Mouse (Mus musculus) heart, adult 2 months (tissue): ENCODE results near the gene Podn. TPM values are rescaled to one million over a fixed set of nuclear protein-coding genes. Genes with fewer than 3 reads are reported as not detected.

ENCODE experiments used
- DNase-seq, 2 experiments: peaks; one replicate each; pipeline ENCODE4 v3.0.0; 2021
- H3K27ac ChIP-seq: fragments of 200-600 bp; 2 replicates; pipeline ENCODE4 v1.8.1; 2022
- H3K27me3 ChIP-seq: fragments of 200-500 bp; 2 replicates; pipeline ENCODE4 v1.6.1; 2012; ENCODE audit warnings: mild to moderate bottlenecking, low read length, inconsistent platforms, mixed read lengths; ENCODE audit not compliant: control insufficient read depth, insufficient read depth
- H3K36me3 ChIP-seq: fragments of 200-500 bp; 2 replicates; pipeline ENCODE4 v1.6.1; 2012; ENCODE audit warnings: low read length, inconsistent platforms; ENCODE audit not compliant: control insufficient read depth, insufficient read depth
- H3K4me1 ChIP-seq: fragments of 200-500 bp; 2 replicates; pipeline ENCODE4 v1.6.1; 2011; ENCODE audit warnings: low read length; ENCODE audit not compliant: control insufficient read depth, insufficient read depth
- H3K4me3 ChIP-seq: fragments of 200-600 bp; 2 replicates; pipeline ENCODE4 v1.8.1; 2022
- H3K79me2 ChIP-seq: fragments of 200-500 bp; replicated peaks from 2 replicates; pipeline ENCODE4 v1.6.1; 2012; ENCODE audit warnings: mild to moderate bottlenecking, inconsistent platforms, low read length, moderate library complexity, mixed read lengths; ENCODE audit not compliant: control insufficient read depth, insufficient read depth
- H3K9ac ChIP-seq: fragments of 200-500 bp; 2 replicates; pipeline ENCODE4 v1.6.1; 2012; ENCODE audit warnings: low read depth, mild to moderate bottlenecking, control low read depth, inconsistent platforms, low read length, mixed read lengths
- CTCF ChIP-seq: fragments of 200-600 bp; IDR thresholded peaks from 2 replicates; pipeline ENCODE4 v1.8.1; 2022; ENCODE audit warnings: antibody characterized with exemption, mild to moderate bottlenecking, moderate library complexity
- EP300 ChIP-seq: fragments of 200-500 bp; IDR thresholded peaks from 2 replicates; pipeline ENCODE4 v1.6.1; 2011; ENCODE audit warnings: low read depth, low read length, control low read depth; ENCODE audit not compliant: insufficient read depth
- POLR2A ChIP-seq: fragments of 200-500 bp; IDR thresholded peaks from 2 replicates; pipeline ENCODE4 v1.6.1; 2011; ENCODE audit warnings: mild to moderate bottlenecking, low read depth, low read length, control low read depth; ENCODE audit not compliant: insufficient read depth
- WGBS: fragments of 180-500 bp; shearing (Covaris S2); methylation state at CpG from one replicate; pipeline ENCODE4 v1.1.7; 2018; 5-methylcytosine and 5-hydroxymethylcytosine counted together
- intact Hi-C: fragments of 180-260 bp; cut with DNase I; formaldehyde crosslinking; loops from one replicate; pipeline ENCODE4 v1.15.1; 2025
- polyA plus RNA-seq: library from polyadenylated mRNA; depleted of rRNA; stranded (reverse); fragments of >200 nt; gene quantifications from 2 replicates; pipeline ENCODE4 v1.2.3, GENCODE M21; 2012
- total RNA-seq, 2 experiments: library from RNA; stranded (reverse); gene quantifications; 2 replicates each; pipeline ENCODE4 v1.2.3; 2021

The Podn gene
- total and polyA plus RNA-seq, 3 experiments: 17.9 to 79.6 (median 20.8) TPM

DNA sequence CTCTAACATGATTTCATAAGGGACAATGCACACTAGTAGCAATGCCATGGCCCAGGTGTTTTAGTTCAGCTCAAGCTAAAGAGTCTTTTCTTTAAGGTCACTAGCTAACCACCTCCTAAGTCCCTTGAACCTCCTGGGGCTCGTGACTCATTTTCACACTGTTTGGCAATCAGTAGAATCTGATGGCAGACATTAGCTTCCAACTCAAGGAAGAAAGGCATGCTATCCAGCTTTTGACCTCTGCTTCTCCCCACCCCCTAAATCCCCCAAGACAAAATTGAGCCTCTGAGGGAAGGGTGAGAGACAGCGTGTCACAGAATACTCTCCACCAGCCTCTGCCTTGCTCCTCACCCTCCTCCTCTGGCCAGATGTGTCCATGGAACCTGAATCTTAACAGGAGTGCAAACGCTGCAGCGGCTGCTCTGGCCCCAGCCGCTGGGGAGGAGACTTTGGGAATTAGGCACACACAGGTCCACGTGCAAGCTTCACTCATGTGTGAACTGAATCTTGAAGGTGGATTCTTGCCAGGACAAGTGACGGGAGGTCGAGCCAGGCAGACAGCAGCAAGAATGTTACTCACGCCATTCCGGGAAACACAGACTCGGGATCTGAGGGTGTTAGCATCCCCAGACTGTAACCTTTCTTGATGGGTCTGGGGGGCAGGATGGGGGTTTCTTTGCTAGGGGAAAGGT is 97.5 kb downstream of the Podn start:
- 35% methylated on average over 11 of the region's 11 CpGs for WGBS
- H3K4me1 ChIP-seq: peaks cover 3% of the 10 kb centered on the region
- H3K27ac ChIP-seq: peak overlapping the region; percentile 56
- no peaks in the 10 kb centered on the region for H3K27me3 ChIP-seq
- no peak overlapping the region for H3K9ac ChIP-seq
- no peaks in the 10 kb centered on the region for H3K36me3 ChIP-seq
- no peak overlapping the region for H3K4me3 ChIP-seq
- DNase-seq: peak; percentile 65 to 79
- intact Hi-C loops: no loop called here
- TF ChIP-seq CTCF: no peak
- TF ChIP-seq POLR2A: peak; percentile 28; the same call in 1 of the 2 replicates
- peak; percentile 84 for TF ChIP-seq EP300
- H3K79me2 ChIP-seq: no peaks in the 10 kb centered on the region

DNA sequence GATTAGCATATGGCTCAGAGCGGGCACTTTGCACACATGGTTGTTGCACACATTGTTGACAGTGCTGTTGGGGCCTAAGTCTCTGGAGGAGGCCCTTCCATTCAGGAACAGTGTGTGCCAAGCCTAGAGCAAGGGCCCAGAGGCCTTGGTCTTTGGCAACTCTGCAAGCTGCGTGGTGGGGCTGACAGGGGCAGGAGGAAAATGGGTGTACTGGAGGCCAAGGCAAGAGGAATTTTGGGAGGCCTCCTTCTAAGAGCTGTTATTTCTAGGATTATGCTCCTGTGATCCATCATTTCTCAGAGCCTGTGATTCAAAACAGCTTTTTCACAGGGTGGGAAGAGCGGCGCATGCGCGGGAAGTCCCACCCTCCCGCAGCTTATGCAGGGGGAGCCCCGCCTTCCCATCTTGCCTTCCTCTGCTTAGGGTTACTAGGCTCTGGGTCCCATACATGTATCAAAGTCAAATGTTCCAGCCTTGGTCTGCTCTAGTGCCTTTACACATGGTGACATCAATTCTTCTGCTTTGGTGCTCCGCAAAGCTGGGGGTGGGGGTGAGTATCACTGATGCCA is 99.7 kb downstream of the Podn start:
- Histone ChIP-seq H3K27me3 (no peaks in the 10 kb centered on the region), H3K9ac (no peak overlapping the region), H3K36me3 (no peaks in the 10 kb centered on the region), H3K4me1 (peaks cover 3% of the 10 kb centered on the region), H3K79me2 (no peaks in the 10 kb centered on the region), H3K4me3 (no peak overlapping the region), H3K27ac (no peak overlapping the region)
- 95% methylated on average over 9 of the region's 9 CpGs for WGBS
- no peak for DNase-seq
- intact Hi-C loops: no loop called here
- no peak for TF ChIP-seq CTCF
- no peak for TF ChIP-seq EP300
- no peak for TF ChIP-seq POLR2A

DNA sequence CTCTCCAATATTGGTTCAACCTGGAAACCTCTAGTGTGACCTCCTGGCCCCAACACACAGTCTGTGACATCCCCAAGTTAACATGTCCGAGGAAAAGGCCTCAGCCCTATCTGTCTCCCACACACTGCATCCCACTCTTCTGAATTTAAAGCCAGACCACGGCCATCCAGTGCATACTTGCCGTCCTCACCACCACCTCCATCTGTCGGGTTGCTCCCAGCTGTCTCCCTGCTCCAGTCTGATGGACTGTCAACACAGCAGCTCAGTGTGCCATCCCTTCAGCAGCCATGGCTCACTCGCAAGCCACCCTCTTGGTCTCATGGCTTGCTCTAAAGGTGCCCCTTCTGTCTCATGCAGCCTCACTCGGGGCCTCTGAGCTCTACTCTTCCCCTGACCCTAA is 100.5 kb downstream of the Podn start:
- no peaks in the 10 kb centered on the region for H3K79me2 ChIP-seq
- no peak for DNase-seq
- intact Hi-C loops: no loop called here
- no peak overlapping the region for H3K4me3 ChIP-seq
- no peak overlapping the region for H3K27ac ChIP-seq
- no peaks in the 10 kb centered on the region for H3K27me3 ChIP-seq
- H3K9ac ChIP-seq: no peak overlapping the region
- H3K36me3 ChIP-seq: no peaks in the 10 kb centered on the region
- TF ChIP-seq CTCF: no peak
- TF ChIP-seq POLR2A: no peak
- no peak for TF ChIP-seq EP300
- H3K4me1 ChIP-seq: peaks cover 3% of the 10 kb centered on the region
- 82% methylated on average over 6 of the region's 6 CpGs for WGBS

DNA sequence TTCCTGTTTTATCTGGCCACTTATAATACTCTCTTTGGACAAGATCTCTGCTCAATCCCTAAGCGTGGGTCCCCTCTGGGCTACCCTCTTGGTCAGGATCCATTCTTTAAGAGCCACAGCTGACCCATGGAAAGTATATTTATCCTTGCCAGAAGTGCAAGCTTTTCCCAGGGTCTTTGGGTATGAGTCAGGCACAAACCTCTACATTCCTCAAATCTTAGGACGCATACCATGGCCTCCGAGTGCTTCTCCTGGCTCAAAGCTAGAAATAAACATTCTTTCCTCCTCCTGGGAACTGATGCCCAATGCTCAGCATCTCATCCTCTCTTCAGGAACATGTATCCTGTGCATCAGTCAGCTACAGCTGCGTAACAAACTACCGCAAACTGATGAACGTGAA is 101.2 kb downstream of the Podn start:
- no peaks in the 10 kb centered on the region for H3K27me3 ChIP-seq
- no peak overlapping the region for H3K4me3 ChIP-seq
- DNase-seq: no peak
- H3K27ac ChIP-seq: no peak overlapping the region
- TF ChIP-seq CTCF: no peak
- no peak for TF ChIP-seq EP300
- no peak for TF ChIP-seq POLR2A
- 80% methylated on average over 6 of the region's 6 CpGs for WGBS
- H3K79me2 ChIP-seq: no peaks in the 10 kb centered on the region
- H3K4me1 ChIP-seq: peaks cover 3% of the 10 kb centered on the region
- intact Hi-C loops: no loop called here
- no peak overlapping the region for H3K9ac ChIP-seq
- no peaks in the 10 kb centered on the region for H3K36me3 ChIP-seq

DNA sequence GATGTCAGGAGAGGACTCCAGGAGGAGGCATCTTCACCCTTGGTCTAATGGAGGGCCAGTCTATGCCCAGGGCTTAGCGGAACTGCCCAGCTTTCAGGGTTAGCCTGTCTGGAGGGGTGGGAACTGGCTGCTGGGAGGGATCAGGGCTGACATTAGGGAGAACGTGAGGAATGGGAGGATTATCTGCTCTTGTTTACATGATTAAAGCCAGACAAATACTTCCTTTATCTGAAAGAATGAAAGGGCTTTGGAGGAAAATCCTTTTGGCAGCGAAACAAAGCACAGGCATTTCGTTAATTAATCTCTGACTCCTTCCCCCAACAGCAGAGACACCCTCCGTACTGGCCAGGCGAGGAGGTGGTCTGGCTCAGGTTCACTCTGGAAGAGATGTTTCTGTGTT is 104.4 kb downstream of the Podn start:
- no peaks in the 10 kb centered on the region for H3K27me3 ChIP-seq
- no peak overlapping the region for H3K9ac ChIP-seq
- H3K4me1 ChIP-seq: peaks cover 1% of the 10 kb centered on the region; the same call in 1 of the 2 replicates
- H3K4me3 ChIP-seq: no peak overlapping the region
- intact Hi-C loops: no loop called here
- no peak overlapping the region for H3K27ac ChIP-seq
- WGBS: 44% methylated on average over 6 of the region's 6 CpGs
- TF ChIP-seq EP300 (no peak), CTCF (no peak), POLR2A (no peak)
- H3K36me3 ChIP-seq: no peaks in the 10 kb centered on the region
- no peak for DNase-seq
- no peaks in the 10 kb centered on the region for H3K79me2 ChIP-seq

DNA sequence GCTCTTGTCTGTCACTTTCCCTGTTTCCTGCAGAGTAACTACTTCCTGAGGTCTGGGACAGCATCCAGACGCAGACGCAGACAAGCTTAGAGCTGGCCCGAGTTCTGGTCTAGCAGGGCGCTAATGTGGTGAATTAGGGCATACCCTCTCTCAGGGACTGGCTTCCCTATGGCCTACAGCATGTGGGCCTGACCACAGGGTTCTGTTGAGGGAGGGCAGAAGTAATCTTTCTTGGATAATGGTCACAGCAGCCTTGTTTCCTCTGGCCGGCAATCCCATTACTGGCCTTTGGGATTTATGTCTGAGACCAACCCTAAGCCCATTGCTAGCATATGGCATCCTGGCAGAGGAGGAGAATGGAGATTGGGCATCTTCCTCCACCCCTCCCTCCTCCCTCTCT is 105.4 kb downstream of the Podn start:
- 37% methylated on average over 5 of the region's 5 CpGs for WGBS
- H3K9ac ChIP-seq: no peak overlapping the region
- H3K36me3 ChIP-seq: no peaks in the 10 kb centered on the region
- H3K27ac ChIP-seq: no peak overlapping the region
- H3K4me1 ChIP-seq: peaks cover 1% of the 10 kb centered on the region; the same call in 1 of the 2 replicates
- H3K27me3 ChIP-seq: no peaks in the 10 kb centered on the region
- H3K4me3 ChIP-seq: no peak overlapping the region
- DNase-seq: no peak
- H3K79me2 ChIP-seq: no peaks in the 10 kb centered on the region
- intact Hi-C loops: no loop called here
- TF ChIP-seq POLR2A: no peak
- no peak for TF ChIP-seq EP300
- TF ChIP-seq CTCF: no peak
